Mouse (Mus musculus): Measurements from ENCODE around the gene Kctd13.

DNA sequence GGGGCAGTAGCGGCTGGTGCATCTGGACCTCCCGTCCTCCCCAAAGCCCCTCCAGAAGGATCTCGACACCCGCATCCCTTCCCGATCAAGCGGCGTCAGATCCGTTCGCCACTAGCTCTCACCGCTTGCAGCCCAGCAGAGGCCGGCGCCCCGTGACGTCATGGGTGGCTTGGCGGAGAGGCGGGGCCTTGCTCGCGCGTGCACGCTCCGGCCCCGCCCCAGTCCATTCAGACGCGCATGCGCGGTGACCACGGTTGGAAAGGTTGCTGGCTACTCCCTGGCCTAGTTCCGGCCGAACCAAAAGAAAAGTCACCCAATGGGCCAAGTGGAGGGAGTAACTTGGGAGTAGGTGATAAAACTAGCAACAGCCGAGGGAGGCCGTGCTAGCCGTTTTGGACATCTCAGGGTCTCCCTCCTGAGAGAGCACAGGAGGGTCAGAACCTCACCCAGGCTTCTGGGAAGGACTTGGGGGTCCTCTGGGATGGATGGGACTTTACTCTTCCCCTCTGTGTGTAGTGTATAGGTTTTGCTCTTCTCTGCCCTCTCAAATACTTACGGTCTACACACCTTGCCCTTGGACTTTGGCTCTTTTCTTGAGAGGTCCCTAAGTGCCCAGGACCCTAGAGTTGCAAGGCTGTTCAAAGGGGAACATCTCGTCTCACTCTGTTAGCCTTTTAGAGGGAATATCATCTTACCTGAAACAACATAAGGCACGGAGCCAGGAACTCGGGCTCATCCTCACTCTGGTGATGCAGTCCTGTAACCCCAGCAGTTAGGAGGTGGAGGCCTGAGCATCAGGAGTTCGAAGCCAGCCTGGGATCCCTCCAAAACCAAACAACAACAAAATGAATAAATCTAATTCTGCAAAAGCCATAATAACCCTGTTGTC, 30.3 kb upstream of the Kctd13 start:
- TF ChIP-seq GATA1 (IDR thresholded peaks at IDR 0.05; ENCODE audit: borderline replicate concordance, low read length) (no peak), FLI1 (IDR thresholded peaks at IDR 0.05; ENCODE audit: low read length) (no peak)
